Mouse (Mus musculus): ENCODE data around the gene 4930467E23Rik.
"Not testable (repeated sequence)": the region's sequence is repeated elsewhere in the genome, so short reads cannot be mapped to it uniquely, and the experiment has no call there.

Gene 4930467E23Rik

GRCm38 (mm10) chr8:19782736-19783135, 53.4 kb downstream of the 4930467E23Rik start:
- peak; percentile 52 for DNase-seq

DNA sequence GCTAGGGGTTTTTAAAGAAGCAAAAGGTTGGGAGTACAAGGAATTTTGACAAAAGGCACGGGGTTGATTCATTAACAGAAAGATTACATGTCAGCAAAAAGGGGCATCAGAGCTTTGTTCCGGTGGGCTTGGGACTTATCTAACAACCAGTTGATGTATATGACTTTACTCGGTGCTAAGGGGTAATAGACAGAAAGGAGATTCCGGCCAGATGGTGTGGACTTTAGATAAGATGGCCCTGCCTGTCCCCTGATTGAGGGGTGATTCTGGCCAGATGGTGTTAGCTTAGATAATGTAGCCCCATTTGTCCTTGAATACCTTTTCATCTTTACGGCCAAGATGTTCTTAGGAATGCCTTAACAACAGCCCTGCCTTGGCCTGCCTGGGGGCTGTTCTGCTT, 54.5 kb downstream of the 4930467E23Rik start:
- DNase-seq, result peak; percentile 65

- DNase-seq, result peak; percentile 99
Measured at GRCm38 (mm10) chr8:19784554-19785364, 55.4 kb downstream of the 4930467E23Rik start.

- DNase-seq, result not testable (repeated sequence)
Measured at GRCm38 (mm10) chr8:19792696-19793095, 63.3 kb downstream of the 4930467E23Rik start.

Measured in cerebellum, adult 9-11 months (tissue).